Mouse (Mus musculus) left cerebral cortex, adult 9 months (tissue): Measurements from ENCODE around the gene Dazap1.

Experiments
- DNase-seq, 2 experiments: peaks; one replicate each; pipeline ENCODE4 v3.0.0; 2022; ENCODE audit warnings: low spot score in 2 of 2

Dazap1 gene

DNA sequence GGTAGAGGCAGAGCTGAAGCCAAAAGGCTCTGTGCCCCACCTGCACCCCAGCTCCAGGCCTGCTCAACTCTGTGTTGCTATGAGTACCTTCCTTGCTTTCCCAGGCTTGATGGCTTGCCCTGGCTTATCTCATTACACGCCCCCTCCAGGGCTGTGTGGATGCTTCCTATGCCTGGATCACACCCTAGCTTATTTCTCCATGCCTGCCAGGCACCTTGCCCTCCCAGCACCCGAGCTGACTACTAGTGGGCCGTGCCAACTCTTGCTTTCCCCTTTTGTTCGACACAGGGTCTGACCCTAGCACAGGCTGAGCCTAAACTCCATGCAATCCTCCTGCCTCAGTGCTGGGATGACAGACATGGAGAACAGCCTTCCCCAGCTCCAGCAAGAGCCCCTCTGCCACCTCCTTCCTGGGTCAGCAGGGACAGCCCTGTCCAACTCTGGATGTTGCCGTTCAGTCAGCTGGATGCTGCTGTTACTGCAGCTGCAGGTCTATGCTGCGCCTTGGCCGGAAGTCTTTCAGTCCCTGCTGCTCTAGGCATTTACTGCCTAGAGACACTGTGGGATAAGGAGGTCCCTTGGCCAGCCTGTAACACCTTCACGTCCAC lies 36.3 kb downstream of the Dazap1 start:
- DNase-seq: no peak

DNA sequence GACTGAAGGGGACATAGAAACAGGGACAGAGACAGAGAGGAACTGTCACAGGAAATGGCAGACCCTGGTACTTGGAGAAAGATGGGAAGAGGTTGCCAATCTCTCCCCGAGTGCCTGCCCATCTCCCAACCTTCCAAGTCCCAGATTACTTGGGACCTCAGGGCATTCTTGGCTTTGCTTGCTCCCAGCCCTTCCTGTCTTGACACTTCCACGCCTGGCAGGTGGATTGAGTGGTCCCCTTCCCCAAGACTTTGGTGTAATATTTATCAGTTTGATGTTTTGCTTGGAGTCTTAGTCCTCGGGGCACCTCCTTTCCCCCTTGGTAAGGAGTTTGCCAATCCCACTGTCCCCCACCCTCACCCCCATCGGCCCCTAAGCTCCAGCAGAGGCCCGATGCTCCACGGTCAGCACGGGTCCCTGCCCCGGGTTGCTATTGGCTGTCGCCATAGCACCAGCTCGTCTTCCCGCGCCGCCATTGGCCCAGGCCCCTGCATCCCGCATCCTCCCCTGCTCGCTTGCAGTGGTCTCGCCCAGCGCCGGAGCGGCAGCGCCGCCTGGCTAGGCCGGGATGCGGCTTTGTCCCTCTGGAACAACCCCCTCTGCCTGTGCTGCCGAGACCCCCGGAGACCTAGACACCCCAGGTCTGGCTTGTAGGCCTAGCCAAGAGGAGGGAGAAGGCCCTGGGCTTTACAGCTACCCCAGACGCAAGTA lies 37.4 kb downstream of the Dazap1 start:
- peak; percentile 77 to 92 for DNase-seq

DNA sequence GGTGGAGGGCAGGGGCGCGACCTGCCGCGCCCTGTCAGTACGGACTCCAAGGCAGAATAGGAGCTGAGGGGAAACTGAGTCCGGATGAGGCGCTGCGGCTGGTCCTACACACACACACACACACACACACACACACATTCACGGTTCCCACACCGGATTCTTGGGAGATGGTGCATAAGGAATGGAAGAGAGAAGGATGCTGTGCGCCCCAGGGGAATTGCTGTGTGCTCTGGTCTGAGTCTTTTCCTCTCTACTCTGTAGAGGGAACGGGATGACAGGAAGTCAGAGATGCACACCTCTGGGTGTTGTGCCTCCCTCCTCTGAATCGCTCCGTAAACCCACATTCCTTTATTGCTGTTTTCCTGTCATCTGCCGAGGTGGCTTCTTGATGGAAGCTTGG lies 38.0 kb downstream of the Dazap1 start:
- DNase-seq: no peak

DNA sequence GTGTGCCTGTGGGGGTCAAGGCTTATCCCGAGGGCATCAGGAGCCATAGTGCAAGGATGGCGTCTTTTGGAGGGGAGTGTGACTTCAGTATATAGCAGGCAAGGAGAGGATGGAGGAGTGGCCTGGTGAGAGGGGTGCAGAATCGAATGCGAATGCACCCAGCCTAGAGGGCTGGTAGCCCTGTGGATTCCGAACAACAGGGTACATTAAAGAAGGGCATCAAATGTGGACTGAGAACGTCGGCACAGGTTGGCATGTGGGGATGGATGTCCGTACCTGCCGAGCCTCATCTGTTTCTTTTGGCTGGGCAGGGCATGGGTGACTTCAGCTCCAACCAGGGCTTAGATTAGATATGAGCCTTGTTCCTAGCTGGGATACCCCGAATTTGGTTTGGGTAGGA lies 38.5 kb downstream of the Dazap1 start:
- DNase-seq: no peak

DNA sequence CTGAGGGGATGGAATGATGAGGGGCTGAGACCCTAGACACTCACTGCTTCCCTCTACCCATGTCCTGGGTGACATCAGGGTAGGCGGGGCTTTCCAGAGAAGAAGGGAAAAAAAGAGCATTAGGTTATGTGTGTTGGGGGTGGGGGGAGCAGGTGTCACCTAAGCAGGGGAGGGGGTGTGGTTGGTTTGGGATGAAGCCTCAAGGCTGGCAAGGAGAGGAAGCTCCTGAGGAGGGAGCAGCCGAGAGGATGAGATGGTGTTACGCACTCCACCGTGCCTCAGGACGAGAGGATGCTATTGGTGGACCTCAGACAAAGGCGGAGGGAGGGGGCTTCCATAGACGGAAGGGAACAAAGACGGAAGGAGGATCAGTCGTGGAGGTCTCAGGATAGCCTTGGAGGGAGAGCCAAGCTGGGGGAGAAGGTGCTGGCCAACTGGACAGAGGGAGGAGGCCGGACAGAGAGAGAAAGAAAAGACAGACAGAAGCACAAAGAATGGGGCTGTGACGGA lies 39.4 kb downstream of the Dazap1 start:
- DNase-seq: no peak

DNA sequence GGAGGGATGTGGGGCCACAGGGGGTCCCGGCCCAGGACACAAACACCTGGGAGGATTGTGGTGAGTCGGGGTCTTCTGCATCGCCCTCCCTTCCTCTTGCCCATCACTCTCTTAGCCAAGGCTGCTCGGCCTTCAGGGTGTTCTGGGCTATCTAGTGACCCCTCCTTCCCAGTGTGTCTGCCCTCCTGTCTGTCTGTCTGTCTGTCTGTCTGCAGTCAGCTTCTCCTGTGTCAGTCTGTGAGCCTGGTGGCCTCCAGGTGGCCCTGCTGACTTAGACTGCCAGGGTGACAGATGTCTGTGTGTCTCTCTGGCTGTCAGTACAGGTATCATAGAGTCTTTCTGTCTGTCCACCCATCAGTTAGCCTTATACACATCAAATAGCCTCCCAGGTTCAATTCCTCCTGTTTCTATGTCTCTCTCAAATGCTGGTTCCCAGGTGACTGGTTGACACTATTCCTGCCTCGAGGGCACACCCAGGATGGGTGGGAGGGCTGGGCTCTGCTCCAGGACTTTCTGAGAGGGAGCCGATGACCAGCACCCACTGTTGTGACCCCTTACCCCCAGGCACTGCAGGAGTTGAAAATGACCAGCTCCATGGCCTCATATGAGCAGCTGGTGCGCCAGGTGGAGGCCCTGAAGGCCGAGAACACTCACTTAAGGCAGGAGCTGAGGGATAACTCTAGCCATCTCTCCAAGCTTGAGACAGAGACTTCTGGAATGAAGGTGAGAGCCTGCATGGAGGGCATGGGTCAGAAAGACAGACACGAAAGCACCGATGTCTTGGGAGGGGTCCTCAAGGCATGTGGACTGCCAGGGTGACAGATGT lies 40.2 kb downstream of the Dazap1 start:
- no peak for DNase-seq

DNA sequence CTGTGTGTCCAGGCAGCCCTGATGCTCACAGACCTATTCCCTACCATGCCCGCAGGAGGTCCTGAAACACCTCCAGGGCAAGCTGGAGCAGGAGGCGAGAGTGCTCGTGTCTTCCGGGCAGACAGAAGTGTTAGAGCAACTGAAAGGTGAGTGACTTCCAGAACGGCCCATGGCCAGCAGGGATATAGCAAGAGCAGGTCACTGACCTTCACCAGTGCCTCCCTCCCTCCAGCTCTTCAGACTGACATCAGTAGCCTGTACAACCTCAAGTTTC lies 40.7 kb downstream of the Dazap1 start:
- DNase-seq: no peak

DNA sequence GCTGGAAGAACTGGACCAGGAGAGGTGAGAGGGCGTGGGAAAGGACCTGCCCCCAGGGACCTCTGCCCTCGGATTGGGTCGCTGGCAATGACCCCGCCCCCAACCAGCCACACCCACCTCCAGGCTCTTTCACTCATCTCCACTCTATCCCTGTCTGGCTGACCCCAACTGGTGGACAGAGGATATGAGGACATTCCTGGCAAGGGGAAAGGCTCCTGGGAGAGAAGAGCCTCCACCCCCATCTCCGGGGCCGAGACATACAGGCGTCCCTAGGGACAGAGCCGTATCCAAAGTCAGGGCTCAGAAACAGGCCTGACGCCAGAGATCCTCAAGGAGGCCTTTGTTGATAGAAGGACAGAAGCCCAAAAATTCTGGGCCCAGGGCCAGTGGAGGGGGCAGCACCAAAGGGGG lies 41.2 kb downstream of the Dazap1 start:
- DNase-seq: peak in 1 of 2 experiments; percentile 69

DNA sequence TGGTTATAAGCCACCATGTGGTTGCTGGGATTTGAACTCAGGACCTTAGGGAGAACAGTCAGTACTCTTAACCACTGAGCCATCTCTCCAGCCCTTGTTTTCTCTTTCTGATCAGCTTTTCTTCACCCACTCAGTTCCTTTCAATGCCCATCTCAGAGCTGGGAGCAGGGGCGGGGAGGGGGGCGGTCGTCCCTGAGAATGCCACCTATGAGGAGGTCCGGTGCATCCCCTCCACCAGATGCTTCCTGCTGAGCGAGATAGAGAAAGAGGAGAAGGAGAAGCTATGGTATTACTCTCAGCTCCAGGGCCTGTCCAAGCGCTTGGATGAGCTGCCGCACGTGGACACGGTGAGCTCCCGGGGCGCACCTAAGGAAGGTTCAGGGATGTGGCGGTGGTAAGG lies 43.2 kb downstream of the Dazap1 start:
- DNase-seq: no peak

DNA sequence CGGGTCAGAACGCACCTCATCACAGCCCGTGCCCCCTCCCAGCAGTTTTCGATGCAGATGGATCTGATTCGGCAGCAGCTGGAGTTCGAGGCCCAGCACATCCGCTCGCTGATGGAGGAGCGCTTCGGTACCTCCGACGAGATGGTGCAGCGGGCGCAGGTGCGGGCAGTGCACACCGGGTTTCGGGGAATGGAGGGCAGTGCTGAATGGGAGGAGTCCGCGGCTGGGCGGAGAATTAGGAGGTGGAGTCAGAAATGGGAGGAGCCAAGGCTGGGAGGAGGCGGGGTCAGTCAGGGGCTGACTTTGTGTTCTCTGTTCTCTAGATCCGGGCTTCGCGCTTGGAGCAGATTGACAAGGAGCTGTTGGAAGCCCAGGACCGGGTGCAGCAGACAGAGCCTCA lies 43.6 kb downstream of the Dazap1 start:
- DNase-seq: no peak

DNA sequence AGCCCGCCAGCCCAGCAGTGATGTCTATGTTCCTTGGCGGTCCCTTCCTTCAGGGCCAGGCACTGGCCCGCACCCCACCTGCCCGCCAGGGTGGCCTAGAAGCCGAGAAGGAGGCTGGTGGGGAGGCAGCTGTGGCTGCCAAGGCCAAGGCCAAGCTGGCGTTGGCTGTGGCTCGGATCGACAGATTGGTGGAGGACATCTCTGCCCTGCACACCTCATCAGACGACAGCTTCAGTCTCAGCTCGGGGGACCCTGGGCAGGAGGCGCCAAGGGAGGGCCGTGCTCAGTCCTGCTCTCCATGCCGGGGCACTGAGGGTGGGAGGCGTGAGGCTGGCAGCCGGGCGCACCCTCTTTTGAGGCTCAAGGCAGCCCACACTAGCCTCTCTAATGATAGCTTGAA lies 50.3 kb downstream of the Dazap1 start:
- DNase-seq: no peak

DNA sequence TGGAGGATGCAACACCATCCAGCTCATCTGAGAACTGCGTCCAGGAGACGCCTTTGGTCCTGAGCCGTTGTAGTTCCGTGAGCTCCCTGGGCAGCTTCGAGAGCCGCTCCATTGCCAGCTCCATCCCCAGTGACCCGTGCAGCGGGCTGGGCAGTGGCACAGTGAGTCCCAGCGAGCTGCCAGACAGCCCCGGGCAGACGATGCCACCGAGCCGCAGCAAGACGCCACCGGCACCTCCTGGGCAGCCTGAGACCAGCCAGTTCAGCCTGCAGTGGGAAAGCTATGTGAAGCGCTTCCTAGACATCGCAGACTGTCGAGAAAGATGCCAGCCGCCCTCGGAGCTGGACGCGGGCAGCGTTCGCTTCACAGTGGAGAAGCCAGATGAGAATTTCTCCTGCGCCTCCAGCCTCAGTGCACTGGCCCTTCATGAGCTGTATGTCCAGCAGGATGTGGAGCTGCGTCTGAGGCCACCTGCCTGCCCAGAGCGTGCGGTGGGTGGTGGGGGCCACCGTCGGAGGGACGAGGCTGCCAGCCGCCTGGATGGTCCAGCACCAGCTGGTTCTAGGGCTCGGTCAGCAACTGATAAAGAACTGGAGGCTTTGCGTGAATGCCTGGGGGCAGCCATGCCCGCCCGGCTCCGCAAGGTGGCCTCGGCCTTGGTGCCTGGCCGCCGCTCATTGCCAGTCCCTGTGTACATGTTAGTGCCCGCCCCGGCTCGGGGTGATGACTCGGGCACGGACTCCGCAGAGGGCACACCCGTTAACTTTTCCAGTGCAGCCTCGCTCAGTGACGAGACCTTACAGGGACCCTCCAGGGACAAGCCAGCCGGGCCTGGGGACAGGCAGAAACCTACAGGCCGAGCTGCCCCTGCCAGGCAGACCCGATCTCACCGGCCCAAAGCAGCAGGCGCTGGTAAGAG lies 51.6 kb downstream of the Dazap1 start:
- DNase-seq: no peak

DNA sequence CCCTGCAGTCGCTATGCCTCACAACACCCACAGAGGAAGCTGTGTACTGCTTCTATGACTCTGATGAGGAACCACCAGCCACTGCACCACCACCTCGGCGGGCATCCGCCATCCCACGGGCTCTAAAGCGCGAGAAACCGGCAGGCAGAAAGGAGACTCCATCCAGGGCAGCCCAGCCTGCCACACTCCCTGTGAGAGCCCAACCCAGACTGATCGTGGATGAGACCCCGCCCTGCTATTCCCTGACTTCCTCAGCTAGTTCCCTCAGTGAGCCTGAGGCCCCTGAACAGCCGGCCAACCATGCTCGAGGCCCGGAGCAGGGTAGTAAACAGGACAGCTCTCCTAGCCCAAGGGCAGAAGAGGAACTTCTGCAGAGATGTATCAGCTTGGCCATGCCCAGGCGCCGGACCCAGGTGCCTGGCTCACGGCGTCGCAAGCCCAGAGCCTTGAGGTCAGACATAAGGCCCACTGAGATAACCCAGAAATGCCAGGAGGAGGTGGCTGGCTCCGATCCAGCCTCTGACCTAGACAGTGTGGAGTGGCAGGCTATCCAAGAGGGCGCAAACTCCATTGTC lies 52.4 kb downstream of the Dazap1 start:
- no peak for DNase-seq

DNA sequence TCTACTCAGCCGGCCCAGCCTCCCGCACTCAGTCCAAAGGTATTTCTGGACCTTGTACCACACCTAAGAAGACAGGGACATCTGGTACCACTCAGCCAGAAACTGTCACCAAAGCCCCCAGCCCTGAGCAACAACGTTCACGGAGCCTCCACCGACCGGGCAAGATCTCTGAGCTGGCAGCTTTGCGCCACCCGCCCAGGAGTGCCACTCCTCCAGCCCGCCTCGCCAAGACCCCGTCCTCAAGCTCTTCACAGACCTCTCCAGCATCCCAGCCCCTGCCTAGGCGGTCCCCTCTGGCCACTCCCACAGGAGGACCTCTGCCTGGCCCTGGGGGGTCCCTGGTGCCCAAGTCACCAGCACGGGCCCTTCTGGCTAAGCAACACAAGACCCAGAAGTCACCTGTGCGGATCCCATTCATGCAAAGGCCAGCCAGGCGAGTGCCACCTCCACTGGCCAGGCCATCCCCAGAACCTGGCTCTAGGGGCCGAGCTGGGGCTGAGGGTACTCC lies 53.3 kb downstream of the Dazap1 start:
- DNase-seq: no peak

DNA sequence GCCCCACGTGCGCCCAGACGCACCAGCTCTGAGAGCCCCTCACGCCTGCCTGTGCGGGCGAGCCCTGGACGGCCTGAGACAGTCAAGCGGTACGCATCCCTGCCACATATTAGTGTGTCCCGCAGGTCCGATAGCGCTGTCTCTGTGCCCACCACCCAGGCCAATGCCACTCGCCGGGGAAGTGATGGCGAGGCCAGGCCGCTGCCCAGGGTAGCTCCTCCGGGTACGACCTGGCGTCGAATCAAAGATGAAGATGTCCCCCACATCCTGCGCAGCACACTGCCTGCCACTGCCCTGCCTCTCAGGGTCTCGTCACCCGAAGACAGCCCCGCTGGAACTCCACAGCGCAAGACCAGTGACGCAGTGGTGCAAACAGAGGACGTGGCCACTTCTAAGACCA lies 54.0 kb downstream of the Dazap1 start:
- no peak for DNase-seq

DNA sequence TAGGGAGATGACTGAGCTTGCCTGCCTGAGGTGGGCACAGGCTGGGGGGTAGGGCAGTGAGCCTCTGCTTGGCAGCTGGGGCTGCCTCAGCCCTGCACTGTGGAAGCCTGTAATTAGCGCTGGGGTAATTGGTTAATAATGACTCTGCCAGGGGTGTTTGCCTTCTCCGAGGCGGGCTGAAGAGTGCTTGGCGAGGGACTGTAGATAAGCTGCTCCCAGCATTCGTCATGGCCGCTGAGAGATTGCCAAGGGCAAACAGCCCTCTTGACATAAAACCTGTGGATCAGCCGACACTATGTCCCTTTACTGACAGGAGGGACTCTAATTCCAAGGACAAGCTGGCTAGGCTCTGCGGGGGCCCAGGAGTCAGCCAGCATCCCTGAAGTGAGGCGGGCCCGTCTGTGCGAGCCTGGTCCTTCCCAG lies 55.1 kb downstream of the Dazap1 start:
- no peak for DNase-seq

DNA sequence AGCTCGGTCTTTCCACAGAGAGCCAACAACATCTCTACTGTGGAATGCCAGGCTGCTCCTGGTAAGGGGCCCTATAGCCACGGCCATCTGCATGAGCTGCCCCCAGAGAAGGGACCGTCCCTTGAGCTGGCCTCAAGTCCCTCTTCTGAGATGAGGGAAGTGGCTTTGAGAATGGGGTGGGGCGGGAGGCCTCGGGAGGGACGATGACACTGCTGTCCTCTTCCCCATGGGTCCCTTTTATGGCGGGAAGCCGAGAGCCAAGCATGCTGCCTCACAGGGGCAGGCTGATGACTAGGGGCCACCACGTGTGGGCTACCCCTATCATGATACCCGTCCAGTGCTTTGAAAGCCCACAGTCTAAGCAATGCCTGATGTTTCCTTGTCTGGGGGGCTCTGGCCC lies 55.7 kb downstream of the Dazap1 start:
- no peak for DNase-seq

DNA sequence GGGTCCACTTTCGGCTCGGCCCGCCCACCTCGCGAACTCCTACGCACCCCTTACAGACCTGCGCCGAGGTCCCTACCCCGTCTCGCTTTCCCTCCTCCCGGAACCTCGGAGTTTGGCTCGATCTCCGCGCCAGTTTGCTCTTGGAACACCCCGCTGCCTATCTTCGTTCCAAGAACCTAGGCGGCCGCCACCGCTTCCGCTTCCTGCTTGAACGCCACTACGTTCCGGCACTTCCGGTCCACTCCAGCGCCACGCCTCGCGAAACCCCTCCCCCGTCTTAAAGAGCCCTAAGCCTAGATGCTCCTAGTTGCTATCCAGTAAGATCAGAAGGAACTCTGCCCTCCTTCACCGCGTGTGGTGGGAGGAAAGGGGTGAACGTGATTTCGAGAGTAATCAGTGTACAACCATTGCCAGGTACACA lies 59.1 kb downstream of the Dazap1 start, which contains the start of gene 2310011J03Rik:
TSS of gene 2310011J03Rik (minus strand) at position 198 of the 421 bp plus-strand sequence.
- peak; percentile 79 to 91 for DNase-seq

DNA sequence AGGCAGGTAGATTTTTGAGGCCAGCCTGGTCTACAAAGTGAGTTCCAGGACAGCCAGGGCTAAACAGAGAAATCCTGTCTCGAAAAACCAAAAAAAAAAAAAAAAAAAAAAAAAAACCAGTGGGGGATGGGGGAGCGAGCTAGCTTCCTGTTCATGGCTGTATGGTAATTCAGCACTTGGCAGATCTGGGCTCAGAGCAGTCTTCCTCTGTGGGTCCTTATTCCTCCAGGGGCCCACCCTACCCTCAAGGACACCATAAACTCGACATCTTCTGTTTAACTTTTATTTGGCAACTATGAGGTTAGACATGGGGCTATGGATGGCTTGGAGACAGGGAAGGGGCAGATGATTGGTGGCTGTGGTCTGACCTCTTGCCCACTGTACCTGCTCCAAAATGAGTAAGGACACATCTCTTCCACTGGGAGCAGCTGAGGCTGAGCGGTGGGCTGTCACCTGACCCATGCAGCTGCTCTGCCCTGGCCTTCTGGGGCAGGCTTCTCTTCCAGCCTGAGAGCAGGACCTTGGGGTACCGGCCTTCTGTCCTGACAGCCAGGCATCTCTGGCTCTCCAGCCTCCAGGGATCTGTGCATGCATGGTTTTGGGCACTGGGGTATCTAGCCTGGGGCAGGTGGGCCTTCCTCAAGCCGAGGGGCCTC lies 59.9 kb downstream of the Dazap1 start:
- DNase-seq: no peak
